Mouse (Mus musculus): ENCODE results near the gene Syt11. TPM values are rescaled to one million over a fixed set of nuclear protein-coding genes. Genes with fewer than 3 reads are reported as not detected.
"Not testable (repeated sequence)": the region's sequence is repeated elsewhere in the genome, so short reads cannot be mapped to it uniquely, and the experiment has no call there.

Syt11 gene
- polyA plus RNA-seq, 1 experiment = 0.02 TPM

DNA sequence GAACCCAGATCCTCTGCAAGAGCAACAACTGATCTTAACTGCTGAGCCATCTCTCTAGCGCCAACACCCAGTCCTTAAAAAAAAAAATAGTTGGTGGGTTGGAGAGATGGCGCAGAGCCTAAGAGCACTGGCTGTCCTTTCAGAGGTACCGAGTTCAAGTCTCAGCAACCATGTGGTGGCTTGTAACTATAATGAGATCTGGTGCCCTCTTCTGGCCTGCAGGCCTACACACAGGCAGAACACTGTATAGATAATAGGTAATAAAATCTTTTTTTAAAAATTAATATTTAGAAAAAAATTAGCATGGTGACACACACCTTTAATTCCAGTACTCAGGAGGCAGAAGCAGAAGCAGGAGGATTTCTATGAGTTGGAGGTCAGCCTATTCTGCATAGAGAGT, 34.8 kb downstream of the Syt11 start:
- Histone ChIP-seq H3K36me3 (ENCODE audit: control insufficient read depth) (no peaks in the 10 kb centered on the region), H3K9me3 (ENCODE audit: control insufficient read depth, low read length) (peaks cover 2% of the 10 kb centered on the region; the same call in 1 of the 2 replicates), H3K4me3 (replicated peaks) (no peak overlapping the region), H3K4me1 (ENCODE audit: control insufficient read depth) (peaks cover 3% of the 10 kb centered on the region; the same call in 1 of the 2 replicates), H3K27me3 (ENCODE audit: control insufficient read depth) (no peaks in the 10 kb centered on the region; the same call in 1 of the 2 replicates)
- TF ChIP-seq TAL1 (IDR thresholded peaks at IDR 0.05; ENCODE audit: low read length) (no peak), GATA1 (IDR thresholded peaks at IDR 0.05; ENCODE audit: low read length) (no peak)

DNA sequence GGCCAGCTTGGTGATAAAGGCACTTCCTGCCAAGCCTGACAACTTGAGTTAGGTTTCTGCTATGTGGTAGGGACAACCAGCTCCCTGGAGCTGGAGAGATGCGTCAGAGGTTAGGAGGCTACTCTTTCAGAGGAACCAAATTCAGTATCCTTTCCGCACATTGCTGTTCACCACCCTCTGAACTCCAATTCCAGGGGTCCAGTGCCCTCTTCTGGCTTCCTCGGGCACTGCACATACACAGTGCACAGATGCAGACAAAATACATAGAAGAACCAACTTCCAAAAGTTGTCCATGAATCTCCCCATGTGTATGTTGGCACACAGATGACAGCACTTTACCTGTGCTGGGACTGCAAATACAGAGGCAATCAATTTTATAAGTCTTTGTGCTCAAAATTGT, 36.3 kb downstream of the Syt11 start:
- TF ChIP-seq TAL1 (IDR thresholded peaks at IDR 0.05; ENCODE audit: low read length) = no peak
- no peak for TF ChIP-seq GATA1 (IDR thresholded peaks at IDR 0.05; ENCODE audit: low read length)
- no peaks in the 10 kb centered on the region; the same call in 1 of the 2 replicates for H3K27me3 ChIP-seq (ENCODE audit: control insufficient read depth)

GRCm38 (mm10) chr3:88736556-88736955, 38.4 kb downstream of the Syt11 start:
- H3K4me1 ChIP-seq (ENCODE audit: control insufficient read depth) = peaks cover under 1% of the 10 kb centered on the region; the same call in 1 of the 2 replicates
- no peak overlapping the region for H3K4me3 ChIP-seq (replicated peaks)
- TF ChIP-seq TAL1 (IDR thresholded peaks at IDR 0.05; ENCODE audit: low read length) (no peak), GATA1 (IDR thresholded peaks at IDR 0.05; ENCODE audit: low read length) (no peak)
- peaks cover 3% of the 10 kb centered on the region for H3K36me3 ChIP-seq (ENCODE audit: control insufficient read depth)
- no peaks in the 10 kb centered on the region; the same call in 1 of the 2 replicates for H3K27me3 ChIP-seq (ENCODE audit: control insufficient read depth)
- H3K9me3 ChIP-seq (ENCODE audit: control insufficient read depth, low read length) = peaks cover 5% of the 10 kb centered on the region; the same call in 1 of the 2 replicates

More for the DNA sequence above, 36.3 kb downstream of the Syt11 start:
- Histone ChIP-seq H3K4me3 (replicated peaks) (no peak overlapping the region), H3K36me3 (ENCODE audit: control insufficient read depth) (no peaks in the 10 kb centered on the region), H3K9me3 (ENCODE audit: control insufficient read depth, low read length) (peaks cover 2% of the 10 kb centered on the region; the same call in 1 of the 2 replicates), H3K4me1 (ENCODE audit: control insufficient read depth) (peaks cover 3% of the 10 kb centered on the region; the same call in 1 of the 2 replicates)

DNA sequence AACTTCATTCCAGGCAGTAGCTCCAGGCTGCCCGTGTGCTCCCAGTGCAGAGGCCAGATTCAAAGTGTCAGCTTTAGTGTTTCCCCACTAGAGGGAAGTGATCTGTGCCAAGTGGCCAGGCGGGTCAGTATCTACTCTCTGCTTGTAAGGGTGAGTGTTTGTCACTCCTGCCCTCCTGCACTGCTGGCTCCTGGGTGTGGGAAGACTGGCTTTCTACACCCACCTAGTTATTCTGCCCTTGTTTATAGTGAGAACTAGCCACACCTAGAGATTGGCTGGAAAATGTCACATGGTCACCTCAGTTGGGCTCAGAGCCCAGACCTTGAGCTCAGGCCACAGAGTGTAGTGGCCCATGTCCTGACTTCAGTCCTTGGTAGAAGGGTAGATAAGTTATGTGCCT, 55.9 kb downstream of the Syt11 start:
- H3K27me3 ChIP-seq (ENCODE audit: control insufficient read depth) = no peaks in the 10 kb centered on the region
- no peaks in the 10 kb centered on the region for H3K9me3 ChIP-seq (ENCODE audit: control insufficient read depth, low read length)
- H3K4me3 ChIP-seq (replicated peaks) = peak overlapping the region; percentile 85
- H3K4me1 ChIP-seq (ENCODE audit: control insufficient read depth) = peaks cover 32% of the 10 kb centered on the region
- peaks cover 54% of the 10 kb centered on the region for H3K36me3 ChIP-seq (ENCODE audit: control insufficient read depth)
- TF ChIP-seq TAL1 (IDR thresholded peaks at IDR 0.05; ENCODE audit: low read length) (no peak), GATA1 (IDR thresholded peaks at IDR 0.05; ENCODE audit: low read length) (no peak)

DNA sequence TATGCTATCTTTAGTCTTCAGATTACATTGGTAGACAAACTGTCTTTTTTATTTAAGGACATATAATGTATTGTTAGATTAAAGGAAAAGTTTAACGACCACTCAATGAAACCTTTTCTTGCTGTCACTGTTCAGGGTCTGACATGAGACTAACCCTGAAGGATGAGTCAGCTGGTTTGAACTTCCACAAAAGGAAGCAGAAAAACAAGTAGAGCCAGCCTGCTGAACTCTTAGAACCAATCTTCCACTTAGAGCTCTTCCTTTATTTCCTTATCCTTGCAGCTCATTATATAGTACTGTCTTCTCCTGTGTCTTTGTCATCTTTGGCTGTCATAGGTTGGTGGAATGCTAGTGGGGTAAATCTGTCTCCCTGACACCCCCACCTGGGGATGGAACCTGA, 57.1 kb downstream of the Syt11 start:
- Histone ChIP-seq H3K27me3 (ENCODE audit: control insufficient read depth) (no peaks in the 10 kb centered on the region), H3K4me1 (ENCODE audit: control insufficient read depth) (peaks cover 32% of the 10 kb centered on the region), H3K36me3 (ENCODE audit: control insufficient read depth) (peaks cover 59% of the 10 kb centered on the region), H3K4me3 (replicated peaks) (peak overlapping the region; percentile 85), H3K9me3 (ENCODE audit: control insufficient read depth, low read length) (no peaks in the 10 kb centered on the region)
- no peak for TF ChIP-seq TAL1 (IDR thresholded peaks at IDR 0.05; ENCODE audit: low read length)
- no peak for TF ChIP-seq GATA1 (IDR thresholded peaks at IDR 0.05; ENCODE audit: low read length)

- TF ChIP-seq GATA1 (IDR thresholded peaks at IDR 0.05; ENCODE audit: low read length) (no peak), TAL1 (IDR thresholded peaks at IDR 0.05; ENCODE audit: low read length) (no peak)
- H3K36me3 ChIP-seq (ENCODE audit: control insufficient read depth) = peaks cover 64% of the 10 kb centered on the region
- H3K4me3 ChIP-seq (replicated peaks) = peak overlapping the region; percentile 85
- no peaks in the 10 kb centered on the region for H3K27me3 ChIP-seq (ENCODE audit: control insufficient read depth)
- H3K4me1 ChIP-seq (ENCODE audit: control insufficient read depth) = peaks cover 32% of the 10 kb centered on the region
- no peaks in the 10 kb centered on the region for H3K9me3 ChIP-seq (ENCODE audit: control insufficient read depth, low read length)
Observed at GRCm38 (mm10) chr3:88717198-88717798, 57.7 kb downstream of the Syt11 start.

- TF ChIP-seq TAL1 (IDR thresholded peaks at IDR 0.05; ENCODE audit: low read length) = no peak
- Histone ChIP-seq H3K9me3 (ENCODE audit: control insufficient read depth, low read length) (no peaks in the 10 kb centered on the region), H3K36me3 (ENCODE audit: control insufficient read depth) (peaks cover 66% of the 10 kb centered on the region), H3K27me3 (ENCODE audit: control insufficient read depth) (no peaks in the 10 kb centered on the region), H3K4me3 (replicated peaks) (peak within 1 kb of the TSS; percentile 85), H3K4me1 (ENCODE audit: control insufficient read depth) (peaks cover 32% of the 10 kb centered on the region)
Observed at GRCm38 (mm10) chr3:88716399-88717197, 58.4 kb downstream of the Syt11 start, which contains the start of gene Rit1. Gene Rit1 (plus strand): TSS chr3:88716838.

GRCm38 (mm10) chr3:88715716-88716115, 59.2 kb downstream of the Syt11 start:
- H3K36me3 ChIP-seq (ENCODE audit: control insufficient read depth) = peaks cover 66% of the 10 kb centered on the region
- not testable (repeated sequence) for H3K9me3 ChIP-seq (ENCODE audit: control insufficient read depth, low read length); H3K4me3 ChIP-seq (replicated peaks); H3K27me3 ChIP-seq (ENCODE audit: control insufficient read depth)
- peaks cover 31% of the 10 kb centered on the region for H3K4me1 ChIP-seq (ENCODE audit: control insufficient read depth)

DNA sequence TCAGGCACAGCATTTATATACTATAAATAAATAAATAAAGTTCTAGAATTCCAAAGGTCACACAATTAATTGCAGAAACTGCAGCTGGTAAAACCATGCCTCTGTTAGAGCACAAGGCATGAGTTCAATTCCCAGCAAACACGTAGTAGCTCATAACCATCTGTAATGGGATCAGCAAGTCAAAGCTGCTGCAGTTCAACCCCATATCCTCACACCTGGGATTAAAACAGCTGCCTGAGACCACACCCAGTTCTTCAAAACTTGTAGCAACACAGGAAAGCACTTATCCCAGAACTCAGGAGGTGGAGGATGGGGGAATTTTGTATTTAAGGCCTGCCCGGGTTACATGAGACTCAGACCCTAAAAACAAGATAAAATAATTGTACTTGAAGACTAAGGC, 60.2 kb downstream of the Syt11 start:
- Histone ChIP-seq H3K9me3 (ENCODE audit: control insufficient read depth, low read length) (no peaks in the 10 kb centered on the region), H3K4me1 (ENCODE audit: control insufficient read depth) (peaks cover 28% of the 10 kb centered on the region), H3K27me3 (ENCODE audit: control insufficient read depth) (no peaks in the 10 kb centered on the region), H3K4me3 (replicated peaks) (no peak overlapping the region), H3K36me3 (ENCODE audit: control insufficient read depth) (peaks cover 66% of the 10 kb centered on the region)
- no peak for TF ChIP-seq GATA1 (IDR thresholded peaks at IDR 0.05; ENCODE audit: low read length)
- no peak for TF ChIP-seq TAL1 (IDR thresholded peaks at IDR 0.05; ENCODE audit: low read length)
